Mouse (Mus musculus): ENCODE data around the gene Tcp11l2. TPM values are rescaled to one million over a fixed set of nuclear protein-coding genes. Genes with fewer than 3 reads are reported as not detected.

Gene Tcp11l2
- total RNA-seq, 2 experiments from 2014 or later: 26.4 to 33.4 TPM

GRCm38 (mm10) chr10:84558511-84558910, 17.9 kb upstream of the Tcp11l2 start:
- no peak for DNase-seq

GRCm38 (mm10) chr10:84559986-84560385, 16.4 kb upstream of the Tcp11l2 start:
- DNase-seq: no peak

- no peak for DNase-seq
Observed at GRCm38 (mm10) chr10:84562121-84562520, 14.3 kb upstream of the Tcp11l2 start.

- peak; percentile 40 for DNase-seq
Observed at GRCm38 (mm10) chr10:84562567-84563554, 13.6 kb upstream of the Tcp11l2 start.

DNA sequence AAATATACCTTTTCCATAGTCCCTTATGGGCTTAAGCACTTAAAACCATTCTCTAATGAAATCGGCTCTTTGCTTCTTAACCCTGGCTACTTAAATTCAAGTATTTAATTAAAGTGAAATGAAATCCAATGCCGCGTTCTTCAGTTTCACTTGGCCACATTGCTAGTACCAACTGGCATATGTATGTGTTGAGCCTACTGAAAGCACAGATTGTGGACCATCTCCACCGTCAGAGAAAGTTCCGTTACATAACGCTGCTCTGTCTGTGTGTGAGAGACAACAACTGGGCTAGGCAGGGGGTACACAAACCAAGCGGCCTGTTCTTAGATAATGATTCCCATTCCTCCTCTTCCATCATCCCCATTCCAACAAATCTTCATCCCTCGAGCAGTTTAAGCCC, 12.0 kb upstream of the Tcp11l2 start:
- no peak for DNase-seq

DNA sequence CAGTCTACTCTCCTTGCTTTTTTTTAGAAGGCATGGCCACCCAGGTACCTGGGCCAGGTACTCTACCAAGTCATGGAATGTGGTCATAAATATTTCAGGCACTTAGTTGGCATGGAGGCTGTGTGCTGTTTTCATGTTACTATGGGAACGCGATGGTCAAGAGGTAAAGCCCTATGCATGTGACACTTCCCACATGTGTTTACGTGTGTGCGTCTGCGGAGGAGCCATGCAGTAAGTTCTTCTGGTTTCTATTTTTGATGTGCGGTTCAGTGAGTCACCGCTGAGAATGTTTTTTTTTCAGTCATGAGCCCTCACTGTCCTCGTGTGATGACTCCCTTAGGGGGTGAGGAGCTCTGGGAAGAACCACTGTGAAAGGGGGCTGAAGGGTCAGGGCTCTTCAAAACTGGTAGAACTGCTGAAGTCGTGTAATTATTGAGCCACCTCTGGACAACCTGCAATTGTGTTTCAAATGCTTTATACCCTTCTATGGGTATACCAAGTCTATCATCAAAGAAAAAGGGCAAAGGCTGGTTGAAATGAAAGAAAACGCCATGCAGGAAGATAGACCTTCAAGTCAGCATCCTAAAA, 5.3 kb upstream of the Tcp11l2 start:
- no peak for DNase-seq

- DNase-seq: no peak
Observed at GRCm38 (mm10) chr10:84573671-84574420, 2.6 kb upstream of the Tcp11l2 start.

- no peak for DNase-seq
Observed at GRCm38 (mm10) chr10:84576029-84576394, 414 bp upstream of the Tcp11l2 start.

DNA sequence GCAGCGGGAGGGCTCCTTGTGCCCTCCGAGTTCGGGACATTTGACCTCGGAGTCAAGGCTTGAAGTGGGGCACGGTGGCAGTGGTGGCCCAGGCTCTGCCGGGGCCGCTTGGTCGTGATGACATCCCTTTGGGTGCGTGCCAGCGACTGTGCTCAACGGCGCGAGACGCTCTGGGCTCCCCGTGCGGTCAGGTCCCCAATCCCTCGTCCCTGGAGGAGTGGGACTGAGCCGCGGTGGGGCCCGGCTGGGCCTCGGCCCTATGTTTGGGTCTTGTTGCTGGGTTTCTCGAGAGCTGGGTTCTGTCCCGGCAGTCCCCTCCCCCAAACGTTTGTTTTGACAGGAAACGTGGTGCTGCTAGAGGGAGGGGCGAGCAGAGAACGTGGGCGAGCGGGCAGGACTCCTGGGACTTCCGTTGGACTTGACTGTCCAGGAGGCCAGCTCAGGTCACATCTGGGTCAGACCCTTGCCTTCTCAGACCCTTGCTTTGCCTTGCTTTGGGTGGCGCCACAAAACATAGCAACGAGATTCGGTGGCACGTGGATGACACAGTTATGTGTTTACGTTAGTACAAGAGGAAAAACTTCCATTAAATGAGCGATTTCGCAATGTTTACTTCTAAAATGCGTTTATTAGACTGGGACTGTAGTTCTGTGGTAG, 773 bp downstream of the Tcp11l2 start:
- DNase-seq: peak; percentile 86

DNA sequence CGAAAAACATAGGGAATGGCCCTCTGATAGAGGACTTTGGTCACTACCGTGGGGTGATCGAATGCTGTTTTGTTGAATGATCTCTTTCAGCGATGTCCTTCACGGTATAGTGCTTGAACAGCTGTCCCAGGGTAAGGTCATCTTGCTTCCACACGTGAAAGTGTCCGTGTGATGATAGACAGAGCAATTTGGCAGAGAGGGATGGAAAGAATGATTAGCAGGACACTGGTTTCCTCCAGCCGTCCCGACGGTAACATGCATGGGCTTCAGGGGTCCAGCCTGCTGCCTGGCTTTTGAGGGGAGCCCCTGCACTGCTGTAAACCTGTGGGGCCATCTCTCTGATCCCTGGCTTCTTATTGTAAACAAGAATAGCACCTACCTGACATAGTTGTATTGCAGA, 2.3 kb downstream of the Tcp11l2 start:
- peak; percentile 11 for DNase-seq

GRCm38 (mm10) chr10:84579527-84579926, 3.1 kb downstream of the Tcp11l2 start:
- DNase-seq: no peak

DNA sequence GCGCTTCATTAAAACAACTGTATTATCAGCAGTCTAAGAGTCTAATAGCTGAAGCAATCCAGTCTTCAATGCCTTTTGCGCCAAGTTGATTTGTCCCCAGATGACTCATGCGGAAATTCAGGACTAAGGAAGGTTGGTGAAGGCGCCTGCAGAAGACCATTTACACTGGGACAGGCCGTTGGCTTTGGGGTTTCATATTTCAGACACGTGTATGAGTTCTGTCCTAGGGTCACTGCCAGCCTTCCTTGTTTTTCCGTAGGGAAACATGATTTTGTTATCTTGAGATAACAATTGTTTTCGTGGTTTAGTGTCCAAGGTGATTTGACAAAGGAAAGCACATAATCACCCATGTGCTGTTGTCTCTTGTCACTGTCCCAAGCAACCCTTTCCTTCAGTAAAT, 4.8 kb downstream of the Tcp11l2 start:
- peak; percentile 41 for DNase-seq

GRCm38 (mm10) chr10:84582236-84582635, 5.8 kb downstream of the Tcp11l2 start:
- no peak for DNase-seq

- DNase-seq: no peak
Observed at GRCm38 (mm10) chr10:84584451-84585293, 8.2 kb downstream of the Tcp11l2 start.

GRCm38 (mm10) chr10:84585294-84585650, 8.8 kb downstream of the Tcp11l2 start:
- no peak for DNase-seq

DNA sequence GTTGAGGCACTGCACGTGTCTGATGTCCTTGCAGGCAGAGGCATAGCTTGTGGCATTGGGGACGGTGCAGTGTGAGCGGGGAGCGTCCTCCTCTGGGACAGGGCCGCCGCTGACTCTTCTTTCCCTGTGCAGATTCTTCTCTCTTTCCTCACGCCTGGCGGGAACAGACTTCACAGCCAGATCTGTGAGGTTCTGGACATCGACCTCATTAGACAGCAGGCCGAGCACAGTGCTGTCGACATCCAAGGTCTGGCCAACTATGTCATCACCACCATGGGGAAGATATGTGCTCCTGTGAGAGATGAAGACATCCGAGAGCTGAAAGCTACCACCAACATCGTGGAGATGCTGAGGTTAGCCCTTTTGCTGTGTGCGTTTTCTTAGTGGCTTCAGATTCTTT, 14.5 kb downstream of the Tcp11l2 start:
- no peak for DNase-seq

GRCm38 (mm10) chr10:84591640-84592148, 15.3 kb downstream of the Tcp11l2 start:
- DNase-seq: no peak

DNA sequence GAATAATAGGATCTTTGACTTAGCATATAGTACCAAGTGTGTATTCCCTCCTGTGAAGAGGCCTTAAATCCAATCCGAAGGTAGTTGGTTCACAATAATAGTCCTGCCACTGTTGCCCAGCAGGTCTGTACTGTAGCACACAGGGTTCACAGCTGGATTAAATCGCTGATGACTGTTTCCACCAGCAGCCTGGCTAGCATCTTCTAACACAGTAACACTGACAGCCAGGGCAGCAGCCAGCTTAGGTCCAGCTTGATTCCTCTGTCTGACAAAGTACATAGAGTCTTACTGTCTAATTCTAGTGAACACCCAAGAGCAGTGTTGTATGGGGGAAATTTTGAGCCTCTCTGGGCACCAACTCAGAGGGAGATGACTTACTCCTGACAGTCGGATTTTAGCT, 16.3 kb downstream of the Tcp11l2 start:
- DNase-seq: no peak

- DNase-seq: no peak
Observed at GRCm38 (mm10) chr10:84597127-84597785, 20.8 kb downstream of the Tcp11l2 start.

GRCm38 (mm10) chr10:84598172-84598571, 21.7 kb downstream of the Tcp11l2 start:
- DNase-seq: no peak

GRCm38 (mm10) chr10:84600136-84600535, 23.7 kb downstream of the Tcp11l2 start:
- DNase-seq: no peak

All from heart, postnatal 4 days (tissue).